Mouse (Mus musculus) embryonic facial prominence, embryonic 12.5 days (tissue): ENCODE results near the gene Map2. TPM values are rescaled to one million over a fixed set of nuclear protein-coding genes. Genes with fewer than 3 reads are reported as not detected.

Source experiments
- ATAC-seq: fragments of 200-750 bp; cut with Nextera tagmentation; 2 replicates; pipeline ENCODE4 v1.8.0; 2017; ENCODE audit not compliant: insufficient number of reproducible peaks, insufficient read depth, low FRiP score, low TSS enrichment
- H3K27ac ChIP-seq: fragments of 300-500 bp; sonication (generic); 2 replicates; pipeline ENCODE4 v1.5.1; 2016; ENCODE audit warnings: mild to moderate bottlenecking
- H3K27me3 ChIP-seq: fragments of 300-500 bp; sonication (generic); 2 replicates; pipeline ENCODE4 v1.6.1; 2016; ENCODE audit warnings: mild to moderate bottlenecking, moderate library complexity
- H3K36me3 ChIP-seq: fragments of 300-500 bp; sonication (generic); 2 replicates; pipeline ENCODE4 v1.6.1; 2016; ENCODE audit warnings: mild to moderate bottlenecking
- H3K4me1 ChIP-seq: fragments of 300-500 bp; sonication (generic); 2 replicates; pipeline ENCODE4 v1.6.1; 2016
- H3K4me2 ChIP-seq: fragments of 300-500 bp; sonication (generic); replicated peaks from 2 replicates; pipeline ENCODE4 v1.6.1; 2016; ENCODE audit warnings: mild to moderate bottlenecking, moderate library complexity
- H3K4me3 ChIP-seq: fragments of 300-500 bp; sonication (generic); 2 replicates; pipeline ENCODE4 v1.5.1; 2016; ENCODE audit warnings: mild to moderate bottlenecking
- H3K9ac ChIP-seq: fragments of 300-500 bp; sonication (generic); 2 replicates; pipeline ENCODE4 v1.6.1; 2016; ENCODE audit warnings: mild to moderate bottlenecking, moderate library complexity
- H3K9me3 ChIP-seq: fragments of 300-500 bp; sonication (generic); 2 replicates; pipeline ENCODE4 v1.6.1; 2016; ENCODE audit warnings: mild to moderate bottlenecking, moderate library complexity
- WGBS: fragments of 180-500 bp; shearing (Covaris S2); methylation state at CpG from one replicate; pipeline ENCODE4 v1.1.7; 2016; 5-methylcytosine and 5-hydroxymethylcytosine counted together
- polyA plus RNA-seq: library from polyadenylated mRNA; unstranded; fragments of >200 nt; fragmentation: Nextera tagmentation; extraction: Ambion mirVana; gene quantifications from 2 replicates; pipeline ENCODE4 v1.2.1, GENCODE M21; 2016

Gene Map2
- polyA plus RNA-seq, 1 experiment from 2014 or later: 34.7 TPM

GRCm38 (mm10) chr1:66364386-66364785, 189.3 kb downstream of the Map2 start:
- Histone ChIP-seq H3K36me3 (no peaks in the 10 kb centered on the region), H3K27ac (no peak overlapping the region), H3K9ac (no peak overlapping the region), H3K9me3 (no peaks in the 10 kb centered on the region), H3K4me1 (no peaks in the 10 kb centered on the region), H3K4me3 (no peak overlapping the region), H3K27me3 (no peaks in the 10 kb centered on the region), H3K4me2 (no peak overlapping the region)
- no peak for ATAC-seq
- 86% methylated on average over 2 of the region's 2 CpGs for WGBS

- no peaks in the 10 kb centered on the region for H3K4me1 ChIP-seq
- 76% methylated on average over 4 of the region's 4 CpGs for WGBS
- ATAC-seq: no peak
- no peak overlapping the region for H3K4me2 ChIP-seq
- no peaks in the 10 kb centered on the region for H3K36me3 ChIP-seq
- H3K27ac ChIP-seq: no peak overlapping the region
- no peaks in the 10 kb centered on the region for H3K27me3 ChIP-seq
- H3K9ac ChIP-seq: no peak overlapping the region
- no peaks in the 10 kb centered on the region for H3K9me3 ChIP-seq
- H3K4me3 ChIP-seq: no peak overlapping the region
Measured at GRCm38 (mm10) chr1:66365600-66365999, 190.5 kb downstream of the Map2 start.

- no peak overlapping the region for H3K4me3 ChIP-seq
- no peak overlapping the region for H3K9ac ChIP-seq
- H3K9me3 ChIP-seq: no peaks in the 10 kb centered on the region
- no peaks in the 10 kb centered on the region for H3K36me3 ChIP-seq
- WGBS: 79% methylated on average over 7 of the region's 7 CpGs
- no peak overlapping the region for H3K27ac ChIP-seq
- no peaks in the 10 kb centered on the region for H3K4me1 ChIP-seq
- H3K27me3 ChIP-seq: no peaks in the 10 kb centered on the region
- no peak for ATAC-seq
- no peak overlapping the region for H3K4me2 ChIP-seq
Measured at GRCm38 (mm10) chr1:66369486-66369885, 194.4 kb downstream of the Map2 start.

- H3K9ac ChIP-seq: no peak overlapping the region
- H3K4me1 ChIP-seq: no peaks in the 10 kb centered on the region
- H3K27me3 ChIP-seq: no peaks in the 10 kb centered on the region
- 60% methylated on average over 2 of the region's 2 CpGs for WGBS
- no peak for ATAC-seq
- H3K27ac ChIP-seq: no peak overlapping the region
- no peaks in the 10 kb centered on the region for H3K36me3 ChIP-seq
- H3K9me3 ChIP-seq: no peaks in the 10 kb centered on the region
- no peak overlapping the region for H3K4me3 ChIP-seq
- H3K4me2 ChIP-seq: no peak overlapping the region
Measured at GRCm38 (mm10) chr1:66371371-66371770, 196.3 kb downstream of the Map2 start.

- Histone ChIP-seq H3K9me3 (no peaks in the 10 kb centered on the region), H3K36me3 (no peaks in the 10 kb centered on the region), H3K27me3 (no peaks in the 10 kb centered on the region), H3K4me2 (no peak overlapping the region), H3K9ac (no peak overlapping the region), H3K4me3 (no peak overlapping the region), H3K27ac (no peak overlapping the region), H3K4me1 (no peaks in the 10 kb centered on the region; the same call in 1 of the 2 replicates)
- 94% methylated on average over 4 of the region's 4 CpGs for WGBS
- no peak for ATAC-seq
Measured at GRCm38 (mm10) chr1:66386321-66386720, 211.2 kb downstream of the Map2 start.

- Histone ChIP-seq H3K9me3 (no peaks in the 10 kb centered on the region), H3K27me3 (no peaks in the 10 kb centered on the region), H3K9ac (no peak overlapping the region), H3K4me3 (no peak overlapping the region), H3K4me1 (no peaks in the 10 kb centered on the region; the same call in 1 of the 2 replicates), H3K36me3 (no peaks in the 10 kb centered on the region), H3K4me2 (no peak overlapping the region), H3K27ac (no peak overlapping the region)
- 49% methylated on average over 10 of the region's 10 CpGs for WGBS
- peak; percentile 56; the same call in 1 of the 2 replicates for ATAC-seq
Measured at GRCm38 (mm10) chr1:66386751-66387452, 211.8 kb downstream of the Map2 start.

GRCm38 (mm10) chr1:66388561-66388960, 213.5 kb downstream of the Map2 start:
- no peaks in the 10 kb centered on the region; the same call in 1 of the 2 replicates for H3K4me1 ChIP-seq
- 67% methylated on average over 8 of the region's 8 CpGs for WGBS
- H3K9ac ChIP-seq: no peak overlapping the region
- no peak overlapping the region for H3K27ac ChIP-seq
- no peaks in the 10 kb centered on the region for H3K27me3 ChIP-seq
- ATAC-seq: no peak
- no peaks in the 10 kb centered on the region for H3K9me3 ChIP-seq
- no peaks in the 10 kb centered on the region for H3K36me3 ChIP-seq
- no peak overlapping the region for H3K4me3 ChIP-seq
- H3K4me2 ChIP-seq: no peak overlapping the region

- no peaks in the 10 kb centered on the region for H3K36me3 ChIP-seq
- WGBS: 47% methylated on average over 8 of the region's 8 CpGs
- no peak for ATAC-seq
- H3K27me3 ChIP-seq: no peaks in the 10 kb centered on the region
- H3K4me3 ChIP-seq: no peak overlapping the region
- no peak overlapping the region for H3K27ac ChIP-seq
- no peak overlapping the region for H3K4me2 ChIP-seq
- H3K9ac ChIP-seq: no peak overlapping the region
- H3K4me1 ChIP-seq: no peaks in the 10 kb centered on the region
- no peaks in the 10 kb centered on the region for H3K9me3 ChIP-seq
Measured at GRCm38 (mm10) chr1:66394944-66395637, 220.0 kb downstream of the Map2 start.

GRCm38 (mm10) chr1:66395826-66396225, 220.8 kb downstream of the Map2 start:
- Histone ChIP-seq H3K9ac (no peak overlapping the region), H3K27ac (no peak overlapping the region), H3K4me2 (no peak overlapping the region), H3K4me3 (no peak overlapping the region), H3K36me3 (no peaks in the 10 kb centered on the region), H3K27me3 (no peaks in the 10 kb centered on the region), H3K9me3 (no peaks in the 10 kb centered on the region), H3K4me1 (no peaks in the 10 kb centered on the region)
- WGBS: 78% methylated on average over 2 of the region's 2 CpGs
- ATAC-seq: no peak

GRCm38 (mm10) chr1:66401902-66402301, 226.8 kb downstream of the Map2 start:
- WGBS: 78% methylated on average over 9 of the region's 9 CpGs
- ATAC-seq: no peak
- H3K4me2 ChIP-seq: no peak overlapping the region
- no peaks in the 10 kb centered on the region for H3K36me3 ChIP-seq
- no peaks in the 10 kb centered on the region for H3K27me3 ChIP-seq
- no peak overlapping the region for H3K27ac ChIP-seq
- H3K9ac ChIP-seq: no peak overlapping the region
- no peaks in the 10 kb centered on the region for H3K4me1 ChIP-seq
- no peak overlapping the region for H3K4me3 ChIP-seq
- no peaks in the 10 kb centered on the region for H3K9me3 ChIP-seq

GRCm38 (mm10) chr1:66407270-66407967, 232.3 kb downstream of the Map2 start:
- H3K4me2 ChIP-seq: no peak overlapping the region
- no peaks in the 10 kb centered on the region for H3K4me1 ChIP-seq
- H3K9me3 ChIP-seq: no peaks in the 10 kb centered on the region
- 0 out of 2 replicates have a peak, but pooled peaks have one; percentile 64 for ATAC-seq
- no peaks in the 10 kb centered on the region for H3K27me3 ChIP-seq
- no peaks in the 10 kb centered on the region for H3K36me3 ChIP-seq
- no peak overlapping the region for H3K9ac ChIP-seq
- 70% methylated on average over 13 of the region's 13 CpGs for WGBS
- H3K27ac ChIP-seq: no peak overlapping the region
- no peak overlapping the region for H3K4me3 ChIP-seq

GRCm38 (mm10) chr1:66418360-66418759, 243.3 kb downstream of the Map2 start:
- Histone ChIP-seq H3K4me3 (no peak overlapping the region), H3K9ac (no peak overlapping the region), H3K27me3 (no peaks in the 10 kb centered on the region), H3K36me3 (no peaks in the 10 kb centered on the region), H3K9me3 (no peaks in the 10 kb centered on the region), H3K4me1 (no peaks in the 10 kb centered on the region), H3K4me2 (no peak overlapping the region), H3K27ac (no peak overlapping the region)
- no peak for ATAC-seq
